Mouse (Mus musculus): ENCODE measurements at regions not wholly inside any gene's neighbourhood (a gene's known extent, or its start where the extent isn't known, plus 50 kb on each side); places are given as distances from the start of the nearest gene placed in this dataset.

DNA sequence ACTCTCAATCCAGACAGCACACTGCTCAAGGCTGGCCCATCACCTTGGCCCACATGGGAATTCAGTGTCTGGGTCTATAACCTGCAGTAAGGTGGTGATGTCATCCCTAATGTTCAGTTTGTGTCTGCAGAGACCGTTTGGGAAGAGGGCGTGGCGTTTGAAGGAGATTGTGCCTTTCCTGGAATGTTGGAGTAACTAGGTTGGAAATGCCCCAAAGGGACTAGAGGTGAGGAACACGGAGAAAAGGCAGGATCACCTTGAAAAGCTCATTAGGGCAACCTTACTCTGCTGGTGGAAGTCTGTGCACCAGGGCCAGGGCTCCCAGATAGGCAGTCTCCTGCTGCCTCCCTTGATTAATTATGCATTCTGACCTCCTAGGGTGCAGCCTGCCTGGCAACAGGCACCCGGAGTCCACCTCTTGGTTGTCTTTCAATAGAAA lies 400.6 kb upstream of the Slc30a5 start:
- 0 out of 2 replicates have a peak, but pooled peaks have one; percentile 28 for ATAC-seq
- peak; percentile 11 for DNase-seq (ENCODE audit: low spot score)
- Histone ChIP-seq H3K9me3 (ENCODE audit: low read length) (no peaks in the 10 kb centered on the region), H3K4me1 (ENCODE audit: insufficient read depth, low read depth, low read length) (0 out of 2 replicates have a peak, but pooled peaks cover 4% of the 10 kb centered on the region), H3K4me2 (replicated peaks; ENCODE audit: low read depth, low read length) (no peak overlapping the region), H3K4me3 (ENCODE audit: low read depth, low read length) (no peak overlapping the region), H3K36me3 (ENCODE audit: insufficient read depth, low read length) (no peaks in the 10 kb centered on the region), H3K9ac (replicated peaks; ENCODE audit: low read depth) (no peak overlapping the region), H3K27ac (ENCODE audit: low read length) (no peak overlapping the region), H3K27me3 (replicated peaks; ENCODE audit: insufficient read depth, low read length) (no peaks in the 10 kb centered on the region)
- 32% methylated on average over 5 of the region's 5 CpGs for whole genome bisulfite sequencing
- TF ChIP-seq CTCF (IDR thresholded peaks at IDR 0.05) (no peak), EP300 (IDR thresholded peaks at IDR 0.05) (no peak)

DNA sequence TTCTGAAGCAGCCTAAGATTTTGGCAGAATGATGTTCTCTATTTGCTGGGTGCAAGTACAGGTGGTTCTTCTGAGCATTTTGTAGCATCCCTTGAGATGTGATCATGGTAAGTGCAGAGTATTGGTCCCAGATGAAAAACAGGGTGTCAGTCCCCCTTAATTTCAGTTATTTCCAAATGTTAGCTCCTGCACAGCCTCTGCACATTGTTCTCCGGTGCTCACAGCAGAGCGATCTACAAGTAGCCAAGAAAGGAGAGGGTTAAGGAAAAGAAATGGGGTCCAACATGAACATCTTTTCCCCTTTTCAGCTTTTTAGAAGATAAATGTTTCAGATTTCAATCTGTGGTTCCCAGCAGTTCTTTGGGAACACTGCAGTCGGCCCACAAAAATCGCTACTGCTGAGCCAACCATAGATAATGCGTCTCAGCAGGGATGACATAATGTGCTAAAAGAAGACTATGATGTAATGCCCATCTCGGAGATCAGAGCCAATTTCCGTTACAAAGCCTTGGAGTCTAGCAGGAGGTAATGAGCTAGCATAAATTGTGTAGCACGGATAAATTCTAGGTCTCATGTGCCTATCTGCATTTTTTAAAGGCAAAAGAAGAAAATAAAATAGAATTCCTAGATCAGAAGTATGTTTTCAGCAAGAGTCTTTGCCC lies 400.1 kb upstream of the Slc30a5 start:
- no peak overlapping the region for H3K9ac ChIP-seq (replicated peaks; ENCODE audit: low read depth)
- ATAC-seq, result peak; percentile 75

DNA sequence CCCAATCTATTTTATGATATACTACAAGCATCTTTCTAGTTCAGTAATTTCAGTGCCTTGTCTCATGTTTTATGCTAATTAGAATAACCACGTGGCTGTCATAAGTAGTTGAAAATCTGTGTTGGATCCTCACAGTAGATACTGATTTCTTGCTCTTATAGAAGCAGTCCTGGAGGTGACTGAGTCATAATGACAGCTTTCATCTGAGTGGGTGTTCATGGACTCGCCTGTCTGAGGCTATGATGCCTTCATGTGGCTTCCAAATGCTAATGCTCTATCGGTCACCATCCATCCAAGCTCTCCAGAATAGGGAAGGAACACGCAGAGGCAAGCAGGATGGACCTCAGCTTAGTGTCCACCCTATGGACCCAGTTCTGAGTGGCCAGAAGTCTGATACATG lies 396.6 kb upstream of the Slc30a5 start:
- no peak overlapping the region for H3K9ac ChIP-seq (replicated peaks; ENCODE audit: low read depth)
- ATAC-seq, result no peak
- 77% methylated on average over 4 of the region's 4 CpGs for WGBS

More for the DNA sequence above, 400.1 kb upstream of the Slc30a5 start:
- H3K36me3 ChIP-seq (ENCODE audit: insufficient read depth, low read length), result no peaks in the 10 kb centered on the region
- no peaks in the 10 kb centered on the region for H3K27me3 ChIP-seq (replicated peaks; ENCODE audit: insufficient read depth, low read length)
- WGBS, result 42% methylated on average over 8 of the region's 8 CpGs
- no peak overlapping the region for H3K27ac ChIP-seq (ENCODE audit: low read length)
- no peak overlapping the region for H3K4me3 ChIP-seq (ENCODE audit: low read depth, low read length)
- H3K4me1 ChIP-seq (ENCODE audit: insufficient read depth, low read depth, low read length), result 0 out of 2 replicates have a peak, but pooled peaks cover 4% of the 10 kb centered on the region
- no peak overlapping the region for H3K4me2 ChIP-seq (replicated peaks; ENCODE audit: low read depth, low read length)
- TF ChIP-seq EP300 (IDR thresholded peaks at IDR 0.05) (no peak), CTCF (IDR thresholded peaks at IDR 0.05) (no peak)
- H3K9me3 ChIP-seq (ENCODE audit: low read length), result no peaks in the 10 kb centered on the region
- peak; percentile 59 for DNase-seq (ENCODE audit: low spot score)

DNA sequence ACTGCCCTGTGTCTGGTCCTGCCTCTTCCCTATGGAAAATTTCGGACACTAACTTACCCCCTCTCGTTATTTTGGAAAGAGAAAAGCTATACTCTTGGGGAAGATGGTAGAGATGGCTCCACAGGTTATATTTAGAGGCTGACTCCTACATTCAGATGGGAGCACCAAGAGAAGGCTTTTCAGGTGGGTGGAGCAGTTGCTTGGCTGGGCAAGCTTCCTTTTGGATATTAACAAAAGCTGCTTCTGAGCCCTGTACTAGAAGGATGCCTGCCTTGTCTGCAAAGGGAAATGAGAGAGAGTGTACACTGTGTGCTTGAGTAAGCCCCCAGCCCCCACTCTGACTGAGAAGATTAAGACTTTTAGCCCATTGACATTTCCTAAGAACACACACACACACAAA lies 392.1 kb upstream of the Slc30a5 start:
- WGBS, result 73% methylated on average over 2 of the region's 2 CpGs
- no peak for TF ChIP-seq CTCF (IDR thresholded peaks at IDR 0.05)
- TF ChIP-seq EP300 (IDR thresholded peaks at IDR 0.05), result no peak
- no peak overlapping the region for H3K4me2 ChIP-seq (replicated peaks; ENCODE audit: low read depth, low read length)

More for the DNA sequence above, 396.6 kb upstream of the Slc30a5 start:
- Histone ChIP-seq H3K4me3 (ENCODE audit: low read depth, low read length) (no peak overlapping the region), H3K4me2 (replicated peaks; ENCODE audit: low read depth, low read length) (no peak overlapping the region), H3K27me3 (replicated peaks; ENCODE audit: insufficient read depth, low read length) (no peaks in the 10 kb centered on the region), H3K36me3 (ENCODE audit: insufficient read depth, low read length) (no peaks in the 10 kb centered on the region), H3K27ac (ENCODE audit: low read length) (no peak overlapping the region), H3K9me3 (ENCODE audit: low read length) (no peaks in the 10 kb centered on the region), H3K4me1 (ENCODE audit: insufficient read depth, low read depth, low read length) (0 out of 2 replicates have a peak, but pooled peaks cover 4% of the 10 kb centered on the region)
- TF ChIP-seq EP300 (IDR thresholded peaks at IDR 0.05) (no peak), CTCF (IDR thresholded peaks at IDR 0.05) (no peak)
- no peak for DNase-seq (ENCODE audit: low spot score)

DNA sequence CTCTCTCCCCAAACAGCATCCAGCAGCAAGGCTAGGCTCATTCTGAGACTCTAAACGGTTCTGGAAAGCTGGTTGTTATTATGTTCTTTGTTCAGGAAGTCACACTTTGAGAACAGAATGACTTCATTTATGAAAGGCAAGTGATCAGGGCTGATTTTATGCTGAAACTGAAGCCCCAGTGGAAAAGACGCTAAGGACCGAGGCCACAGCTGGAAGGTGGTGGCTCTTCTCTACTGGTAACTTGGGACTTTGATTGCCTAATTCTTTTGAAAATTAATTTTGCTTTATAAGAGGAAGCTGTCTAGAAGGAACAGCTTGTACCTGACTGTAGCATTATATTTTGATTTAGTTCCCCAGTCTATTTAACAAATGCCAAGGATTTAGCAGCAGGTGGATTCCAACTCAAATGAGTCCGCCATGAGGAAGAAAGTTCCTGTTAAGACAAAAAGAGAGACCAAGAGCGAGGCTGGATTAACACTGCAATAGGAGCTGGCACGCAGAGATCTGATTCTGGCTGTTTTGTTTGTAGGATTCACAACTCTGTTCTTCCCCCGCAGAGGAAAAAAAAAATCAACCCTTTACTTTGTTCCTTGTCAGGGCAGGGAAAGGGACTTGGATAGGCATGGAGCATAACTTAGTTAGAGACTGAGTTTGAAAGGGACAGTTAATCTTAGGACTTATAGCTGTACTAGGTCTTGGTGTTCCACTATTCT lies 388.3 kb upstream of the Slc30a5 start:
- ATAC-seq (no peak; the same call in 1 of the 2 replicates), DNase-seq (ENCODE audit: low spot score) (no peak)
- 74% methylated on average over 7 of the region's 7 CpGs for WGBS
- H3K27ac ChIP-seq (ENCODE audit: low read length), result no peak overlapping the region
- H3K9ac ChIP-seq (replicated peaks; ENCODE audit: low read depth), result no peak overlapping the region
- no peaks in the 10 kb centered on the region for H3K36me3 ChIP-seq (ENCODE audit: insufficient read depth, low read length)
- no peak overlapping the region for H3K4me3 ChIP-seq (ENCODE audit: low read depth, low read length)
- no peaks in the 10 kb centered on the region for H3K27me3 ChIP-seq (replicated peaks; ENCODE audit: insufficient read depth, low read length)
- H3K4me1 ChIP-seq (ENCODE audit: insufficient read depth, low read depth, low read length), result no peaks in the 10 kb centered on the region
- no peak overlapping the region for H3K4me2 ChIP-seq (replicated peaks; ENCODE audit: low read depth, low read length)
- TF ChIP-seq CTCF (IDR thresholded peaks at IDR 0.05), result no peak
- TF ChIP-seq EP300 (IDR thresholded peaks at IDR 0.05), result no peak
- H3K9me3 ChIP-seq (ENCODE audit: low read length), result no peaks in the 10 kb centered on the region

More for the DNA sequence above, 392.1 kb upstream of the Slc30a5 start:
- Histone ChIP-seq H3K4me1 (ENCODE audit: insufficient read depth, low read depth, low read length) (no peaks in the 10 kb centered on the region), H3K9me3 (ENCODE audit: low read length) (no peaks in the 10 kb centered on the region), H3K9ac (replicated peaks; ENCODE audit: low read depth) (no peak overlapping the region), H3K27me3 (replicated peaks; ENCODE audit: insufficient read depth, low read length) (no peaks in the 10 kb centered on the region), H3K27ac (ENCODE audit: low read length) (no peak overlapping the region), H3K4me3 (ENCODE audit: low read depth, low read length) (no peak overlapping the region), H3K36me3 (ENCODE audit: insufficient read depth, low read length) (no peaks in the 10 kb centered on the region)
- ATAC-seq (no peak), DNase-seq (ENCODE audit: low spot score) (no peak)

DNA sequence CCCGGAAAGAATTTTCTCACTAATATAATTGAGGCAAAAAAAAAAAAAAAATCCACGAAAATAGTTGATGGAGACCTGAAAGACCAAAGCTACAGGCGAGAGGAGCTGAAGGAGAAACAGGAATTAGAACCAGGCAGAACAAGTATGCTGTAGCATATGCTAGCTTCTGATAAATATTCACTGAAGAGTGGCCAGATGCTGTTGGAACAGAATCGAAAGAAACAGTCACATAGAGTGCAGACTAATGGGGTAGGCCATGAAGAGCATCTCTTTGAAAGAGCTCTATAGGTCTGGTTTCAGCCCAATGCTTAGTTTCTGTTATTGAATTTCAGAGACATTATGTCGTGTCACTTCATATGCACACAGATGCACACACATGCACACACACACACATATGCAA lies 386.3 kb upstream of the Slc30a5 start:
- ATAC-seq (no peak), DNase-seq (ENCODE audit: low spot score) (no peak)
- Histone ChIP-seq H3K4me2 (replicated peaks; ENCODE audit: low read depth, low read length) (no peak overlapping the region), H3K27me3 (replicated peaks; ENCODE audit: insufficient read depth, low read length) (no peaks in the 10 kb centered on the region), H3K4me3 (ENCODE audit: low read depth, low read length) (no peak overlapping the region), H3K4me1 (ENCODE audit: insufficient read depth, low read depth, low read length) (no peaks in the 10 kb centered on the region), H3K27ac (ENCODE audit: low read length) (no peak overlapping the region), H3K9me3 (ENCODE audit: low read length) (no peaks in the 10 kb centered on the region), H3K9ac (replicated peaks; ENCODE audit: low read depth) (no peak overlapping the region), H3K36me3 (ENCODE audit: insufficient read depth, low read length) (no peaks in the 10 kb centered on the region)
- TF ChIP-seq EP300 (IDR thresholded peaks at IDR 0.05), result no peak
- TF ChIP-seq CTCF (IDR thresholded peaks at IDR 0.05), result no peak
- 86% methylated on average over 5 of the region's 5 CpGs for WGBS
